Mouse (Mus musculus) pancreas, adult 10 weeks (tissue): ENCODE measurements around the gene Myo10. TPM values are rescaled to one million over a fixed set of nuclear protein-coding genes. Genes with fewer than 3 reads are reported as not detected.

Source experiments
- polyA plus RNA-seq: library from polyadenylated mRNA; stranded (reverse); fragments of 350-450 nt; fragmentation: Illumina TruSeq; extraction: RNeasy Lipid Tissue Mini Kit (QIAGEN cat#74804); gene quantifications from one replicate; pipeline ENCODE4 v1.2.3, GENCODE M21; 2015; ENCODE audit warnings: low read depth, low replicate concordance; ENCODE audit not compliant: insufficient read depth

Gene Myo10
- polyA plus RNA-seq, result 7.6 TPM

DNA sequence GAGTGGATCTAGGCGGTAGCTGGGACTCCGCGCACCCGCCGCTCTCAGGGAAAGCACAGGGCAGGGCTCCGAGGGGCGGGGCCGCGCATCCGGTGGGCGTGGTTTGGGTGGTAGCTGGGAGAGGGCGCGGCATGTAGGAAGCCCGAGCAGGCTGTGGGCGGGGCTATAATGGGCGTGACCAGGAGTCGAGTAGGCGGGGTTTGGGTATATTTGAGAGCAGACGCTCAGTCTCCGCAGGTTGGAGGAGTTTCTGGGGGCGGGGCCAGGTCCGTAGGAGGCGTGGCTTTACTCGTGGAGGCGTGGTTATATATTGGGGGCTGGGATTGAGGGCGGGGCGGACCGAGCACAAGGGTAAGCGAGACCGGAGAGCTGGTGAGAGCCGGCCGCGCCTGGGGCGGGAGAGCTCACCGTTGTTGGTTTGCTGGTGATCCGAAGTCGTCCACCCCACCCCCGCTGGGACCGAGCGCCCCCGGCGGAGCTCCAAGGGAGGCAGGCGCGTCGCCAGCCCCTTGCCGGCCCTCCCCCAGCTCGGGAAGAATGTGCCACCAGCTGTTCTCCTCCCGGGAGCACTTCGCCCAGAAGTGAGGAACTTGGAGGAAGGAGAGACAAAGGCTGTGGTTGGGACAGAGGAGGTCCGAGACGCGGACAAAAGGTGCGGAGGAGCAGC, at the start of gene Myo10:
Myo10 (plus strand) TSS at position 326 of the 667 bp plus-strand sequence.

DNA sequence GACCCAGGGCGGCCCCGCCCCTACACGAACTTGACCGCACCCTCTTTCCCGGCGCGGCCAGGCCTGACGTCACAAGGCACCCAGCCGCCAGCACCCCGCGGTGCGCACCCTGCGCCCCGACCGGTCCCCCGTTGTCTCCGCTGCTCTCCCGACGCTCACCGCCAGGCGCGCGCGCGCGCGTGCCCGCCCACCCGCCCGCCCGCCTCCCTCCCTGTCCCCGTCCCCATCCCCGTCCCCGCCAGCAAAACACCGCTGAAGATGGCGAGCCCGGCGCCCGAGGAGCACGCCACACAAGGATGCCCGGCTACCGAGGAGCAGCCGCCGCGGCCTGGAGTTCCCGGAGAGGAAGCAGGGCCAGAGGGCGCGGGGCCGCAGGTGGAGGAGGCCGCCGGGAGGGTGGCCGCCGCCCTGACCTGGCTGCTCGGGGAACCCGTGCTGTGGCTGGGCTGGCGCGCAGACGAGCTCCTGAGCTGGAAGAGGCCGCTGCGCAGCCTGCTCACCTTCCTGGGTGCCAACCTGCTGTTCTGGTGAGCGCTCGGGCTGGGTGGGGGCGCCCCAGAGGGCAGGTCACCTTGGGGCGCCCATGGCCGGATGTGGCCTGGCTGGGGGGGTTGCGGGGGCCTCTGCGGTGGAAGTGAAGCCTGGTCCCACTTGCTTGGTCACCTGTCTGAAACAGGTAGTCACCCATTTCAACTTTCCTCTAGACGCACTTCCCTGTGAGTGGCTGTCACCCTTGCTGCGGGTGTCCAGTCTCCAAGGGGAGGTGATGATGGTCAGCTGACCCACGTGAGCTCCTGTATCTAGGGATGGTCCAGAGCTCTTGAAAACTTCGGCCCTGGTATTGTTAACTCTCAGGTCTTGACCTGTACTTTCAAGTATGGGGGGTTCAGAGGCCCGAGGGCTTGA, 221.0 kb downstream of the Myo10 start, which contains the start of gene Retreg1:
Retreg1 (plus strand) TSS at position 95 of the 906 bp plus-strand sequence.

Other genes with a start within 250 kb of the Myo10 start
- 5.2 TPM for gene Basp1, start 208.8 kb upstream of the Myo10 start, polyA plus RNA-seq
- 29.8 TPM for gene Retreg1, start 220.7 kb downstream of the Myo10 start, polyA plus RNA-seq